Mouse (Mus musculus) fibroblast of lung, adult 2 months (primary cell): ENCODE results near the gene Tcf12.

ENCODE experiments used
- DNase-seq: peaks from one replicate; pipeline ENCODE4 v3.0.0-alpha.2; 2011; ENCODE audit warnings: low read depth

The Tcf12 gene

DNA sequence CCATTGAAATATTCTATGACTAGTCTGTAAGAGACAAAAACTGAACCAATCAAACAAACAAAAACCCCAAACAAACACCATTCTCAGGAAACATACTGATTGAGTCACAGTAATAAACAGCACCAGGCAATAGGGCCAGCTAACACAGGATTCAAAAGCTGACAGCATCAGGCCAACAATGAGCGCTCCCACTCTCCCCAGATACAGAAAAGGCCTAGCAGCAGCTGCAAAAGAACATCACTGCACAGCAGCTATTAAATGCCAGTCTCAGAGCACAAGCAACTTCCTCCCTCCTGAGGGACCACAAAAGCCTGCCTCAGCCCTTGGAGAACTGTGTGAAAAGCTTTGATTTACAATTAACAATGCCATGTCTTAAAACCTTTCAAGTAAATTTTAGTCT is 214.3 kb downstream of the Tcf12 start:
- DNase-seq, result no peak

DNA sequence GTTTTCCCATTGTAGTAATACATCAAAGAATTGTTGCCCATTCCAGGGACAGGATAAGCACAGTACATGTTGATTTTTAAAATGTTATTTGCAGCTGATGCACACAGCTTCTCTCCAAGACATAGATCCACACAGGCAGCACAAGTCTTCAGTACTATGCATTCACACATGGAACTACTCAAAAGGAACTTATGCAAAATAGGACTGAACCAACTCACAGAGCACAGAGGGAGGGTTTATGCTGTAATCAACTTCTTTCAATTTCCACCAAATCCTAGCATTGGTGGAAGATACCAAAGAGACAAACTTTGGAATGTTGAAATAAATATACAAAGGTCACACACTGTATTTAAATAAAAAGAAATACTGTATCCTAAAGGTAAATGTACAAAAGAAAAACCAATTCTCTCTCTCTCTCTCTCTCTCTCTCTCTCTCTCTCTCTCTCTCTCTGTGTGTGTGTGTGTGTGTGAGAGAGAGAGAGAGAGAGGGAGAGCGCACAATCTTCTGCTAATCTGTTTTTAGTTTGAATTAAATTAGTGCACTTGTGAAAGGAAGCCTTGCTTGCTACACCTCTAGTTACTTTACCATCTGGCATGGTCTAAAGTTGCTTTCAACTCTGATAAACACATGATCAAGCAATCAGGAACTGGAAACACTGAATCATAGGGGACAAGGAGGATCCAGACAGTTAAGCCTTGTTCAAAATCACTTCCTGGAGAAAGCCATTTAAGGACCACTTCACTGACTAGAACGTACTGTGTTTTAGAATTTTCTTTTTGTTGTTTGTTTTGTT is 215.5 kb downstream of the Tcf12 start:
- peak; percentile 58 for DNase-seq

DNA sequence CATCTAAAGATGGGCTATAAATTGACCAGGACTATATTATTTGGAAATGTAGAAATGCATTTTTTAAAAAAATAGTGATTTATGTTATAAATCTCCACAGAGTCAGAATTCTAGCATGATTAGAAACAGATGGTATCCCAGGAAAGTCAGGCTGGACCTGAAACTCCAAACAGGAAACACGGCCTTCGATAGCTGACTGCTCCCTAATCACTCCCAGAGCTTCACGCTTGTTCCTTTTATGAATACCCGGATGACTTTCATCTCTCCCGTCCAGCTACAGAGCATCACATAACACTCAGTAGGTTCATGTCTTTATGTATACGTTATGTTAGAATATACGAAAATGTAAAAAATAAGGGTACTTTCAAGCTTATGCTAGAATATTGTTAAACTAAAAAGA is 216.4 kb downstream of the Tcf12 start:
- no peak for DNase-seq

DNA sequence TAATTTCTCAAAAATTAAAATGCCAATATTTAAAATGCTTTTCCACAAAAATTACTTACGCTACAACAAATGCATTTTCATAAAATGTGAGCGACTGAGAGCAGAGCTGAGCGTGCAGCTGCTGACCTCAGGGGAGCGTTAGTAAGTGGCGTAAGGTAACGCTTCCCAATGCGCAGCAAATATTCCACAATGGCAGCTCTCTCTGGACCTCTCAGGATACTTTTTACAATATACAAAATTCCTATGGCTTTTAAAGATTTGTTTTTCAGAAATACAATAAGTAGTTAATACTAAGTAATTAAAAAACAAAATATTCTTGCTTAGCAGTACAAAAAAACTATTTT is 216.8 kb downstream of the Tcf12 start:
- DNase-seq, result no peak

DNA sequence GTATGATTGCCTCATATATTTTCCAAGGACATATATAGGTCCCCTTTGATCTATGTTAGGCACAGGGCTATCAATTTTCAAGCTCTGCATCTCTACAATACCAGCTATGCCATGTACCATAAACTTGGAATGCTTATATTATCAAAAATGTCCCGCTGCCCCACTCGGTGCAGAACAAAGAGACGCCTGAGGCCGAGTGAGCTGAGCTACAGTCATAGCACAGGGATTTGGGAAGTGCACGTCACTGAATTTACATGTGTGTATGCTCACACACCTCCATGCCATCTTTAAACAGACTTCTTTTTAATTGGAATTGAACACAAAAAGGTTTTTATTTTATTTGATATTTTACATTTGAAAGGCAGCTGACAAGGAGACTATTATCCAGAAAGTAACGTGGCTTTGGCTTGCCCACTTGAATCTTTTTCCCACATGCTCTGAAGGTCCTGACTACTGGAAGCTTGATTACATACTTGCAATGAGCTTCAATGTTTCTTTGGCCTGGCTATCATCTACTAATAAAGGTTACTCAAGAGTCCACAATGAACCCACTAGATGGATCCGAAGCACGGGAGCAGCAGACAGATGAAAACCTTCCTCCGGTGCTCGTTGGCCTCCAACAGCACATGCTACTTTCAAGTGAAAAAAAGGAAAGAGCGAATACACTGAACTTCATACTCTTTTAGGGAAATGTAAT is 217.3 kb downstream of the Tcf12 start:
- no peak for DNase-seq

DNA sequence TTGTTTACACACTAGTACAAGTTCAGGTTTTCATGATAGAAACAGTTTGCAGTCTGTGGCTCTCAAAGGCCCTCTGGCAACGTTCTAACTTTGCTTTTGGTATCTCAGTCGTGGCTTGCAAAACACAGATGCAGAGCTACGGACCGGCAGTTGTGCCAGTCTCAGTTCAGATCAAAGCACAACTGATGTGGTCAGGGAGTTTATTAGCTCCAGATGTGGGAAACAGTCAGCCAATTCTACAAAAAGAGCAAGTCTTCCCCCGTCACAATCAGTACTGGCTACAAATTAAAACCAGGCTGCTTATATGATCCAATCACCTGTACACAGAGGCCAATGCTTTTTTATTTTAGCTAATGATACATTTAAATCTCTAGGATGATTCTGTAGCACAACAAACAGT is 223.2 kb downstream of the Tcf12 start:
- DNase-seq, result peak; percentile 84

DNA sequence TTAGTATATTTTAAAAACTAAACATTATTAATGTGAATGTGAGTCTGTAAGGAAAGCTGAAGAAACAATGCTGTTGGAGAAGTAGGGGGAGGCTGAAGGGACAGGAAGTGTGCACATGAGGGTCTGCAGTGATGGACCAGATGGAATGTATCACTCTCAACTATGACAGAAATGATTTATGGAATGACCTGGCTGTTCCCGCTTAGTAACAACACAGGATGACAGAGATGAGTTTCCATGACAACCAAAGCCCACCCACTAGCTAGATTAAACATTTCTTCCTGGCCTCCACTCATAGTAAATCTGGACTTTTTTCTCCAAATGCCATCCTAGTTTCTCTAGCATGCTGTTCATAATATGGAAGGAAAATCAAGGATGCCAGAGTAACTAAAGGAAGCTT is 231.0 kb downstream of the Tcf12 start:
- no peak for DNase-seq

DNA sequence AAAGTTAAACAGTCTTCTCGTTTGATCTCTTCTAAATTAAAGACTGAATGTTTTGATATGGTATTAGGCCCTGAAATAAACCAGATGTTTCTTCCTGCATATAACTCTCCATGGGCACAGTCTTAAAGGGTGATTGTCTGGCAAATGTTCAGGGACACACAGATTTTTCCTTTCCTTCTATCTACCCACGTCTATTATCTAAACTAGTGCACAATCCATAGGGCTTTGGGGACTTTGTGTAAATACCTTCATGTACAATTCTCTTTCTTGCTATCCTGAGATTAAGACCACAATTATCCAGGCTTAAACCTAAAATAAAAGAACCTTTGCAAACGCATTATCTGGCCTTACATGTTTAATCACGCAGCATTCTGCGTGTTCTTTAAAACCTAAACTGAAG is 231.7 kb downstream of the Tcf12 start:
- DNase-seq, result no peak

DNA sequence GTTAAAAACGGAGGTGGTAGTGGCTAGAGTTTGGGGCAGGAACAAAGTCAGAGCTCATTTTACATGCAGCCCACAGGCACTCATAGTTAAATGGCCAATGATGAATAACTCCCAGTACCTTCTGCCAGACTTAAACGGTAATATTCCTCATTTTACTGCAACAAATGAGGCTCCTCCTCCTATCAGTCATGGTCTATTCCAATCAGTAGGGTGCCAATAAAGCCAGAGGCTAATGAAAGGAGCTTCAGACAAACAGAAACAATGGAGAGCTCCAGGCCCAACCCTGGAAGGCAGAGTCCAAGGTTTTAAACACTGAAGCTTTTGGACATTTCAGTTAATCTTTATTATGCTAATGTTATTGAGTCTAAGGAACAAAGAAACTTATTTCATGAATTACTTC is 232.3 kb downstream of the Tcf12 start:
- DNase-seq, result no peak

DNA sequence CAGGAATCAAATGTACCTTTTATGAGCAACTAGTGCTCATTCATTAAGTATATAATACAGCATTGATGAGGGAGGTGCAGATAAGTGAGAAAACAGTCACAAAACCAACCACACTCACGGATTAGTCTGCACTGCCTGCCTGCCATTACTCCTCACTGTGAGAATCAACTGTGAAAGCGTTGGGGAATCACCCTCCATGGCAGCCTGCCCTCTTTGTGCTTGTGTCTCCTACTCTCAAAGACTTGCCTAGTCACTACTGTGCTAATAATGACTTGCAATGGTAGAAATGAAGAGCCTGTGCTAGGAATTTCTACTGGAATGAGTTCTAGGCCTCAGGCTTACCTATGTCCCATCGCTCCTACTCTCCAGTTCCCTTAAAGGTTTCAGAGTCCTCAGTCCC is 233.8 kb downstream of the Tcf12 start:
- DNase-seq, result no peak

DNA sequence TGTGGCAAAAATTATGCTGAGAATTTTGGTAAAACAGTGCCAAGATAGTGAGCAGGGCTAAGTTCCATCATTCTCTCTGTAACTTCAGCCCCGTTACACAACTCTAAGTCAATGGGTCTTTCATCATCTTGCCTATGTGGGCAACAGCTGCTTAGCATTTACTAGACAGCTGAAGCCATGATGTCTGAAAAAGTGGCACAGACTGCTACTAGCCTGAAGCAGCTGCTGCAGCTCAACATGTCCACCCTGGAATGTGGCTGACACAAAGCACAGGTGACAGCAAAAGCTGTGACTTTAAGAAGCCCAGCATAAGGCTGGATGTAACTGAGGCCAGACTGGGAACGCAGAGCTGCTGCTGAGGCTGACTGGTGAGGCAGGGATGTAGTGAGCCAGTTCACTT is 236.9 kb downstream of the Tcf12 start:
- DNase-seq, result peak; percentile 62

DNA sequence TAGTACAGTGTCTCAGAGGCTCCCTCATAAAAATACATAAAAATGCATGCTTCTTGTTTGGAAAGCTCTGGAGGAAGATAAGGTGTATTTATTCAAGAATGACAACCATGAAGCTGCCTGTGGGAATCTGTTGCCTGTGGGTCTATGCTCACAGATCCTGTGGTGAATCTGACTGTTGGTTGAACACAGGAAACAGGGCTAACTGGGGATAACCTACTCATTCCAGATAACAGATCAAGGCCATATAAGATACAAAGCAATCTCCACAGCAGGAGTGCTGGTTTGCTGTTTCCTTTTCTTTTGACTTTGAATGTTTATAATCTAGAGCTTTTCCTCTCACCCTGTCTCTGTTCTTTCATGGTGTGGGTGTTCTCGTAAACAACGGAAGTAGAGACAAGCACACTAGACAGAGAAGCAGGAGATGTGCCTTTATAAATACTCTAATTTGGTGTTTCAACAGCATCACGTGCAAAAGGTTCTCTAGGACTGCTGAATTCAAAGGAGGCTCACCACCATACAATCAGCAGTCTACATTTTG is 237.6 kb downstream of the Tcf12 start:
- DNase-seq, result no peak

DNA sequence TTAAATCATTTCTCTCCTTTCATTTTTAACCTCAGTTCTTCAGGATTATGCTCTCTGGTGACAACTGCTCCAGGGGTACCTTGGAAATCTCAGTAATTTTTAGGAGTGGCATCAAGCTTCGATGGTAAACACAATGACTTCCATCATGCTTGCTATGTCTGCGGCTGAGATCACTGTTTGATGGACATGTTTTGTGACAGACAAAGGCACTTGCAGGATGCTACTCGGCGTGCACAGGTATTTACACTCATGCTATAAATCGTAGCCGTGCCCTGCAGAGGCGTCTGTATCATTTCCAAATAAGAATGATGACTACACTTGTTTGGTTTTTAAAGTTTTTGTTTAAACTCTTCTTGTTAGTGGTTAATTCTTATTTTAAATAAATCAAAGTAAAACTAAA is 248.3 kb downstream of the Tcf12 start:
- DNase-seq, result no peak

DNA sequence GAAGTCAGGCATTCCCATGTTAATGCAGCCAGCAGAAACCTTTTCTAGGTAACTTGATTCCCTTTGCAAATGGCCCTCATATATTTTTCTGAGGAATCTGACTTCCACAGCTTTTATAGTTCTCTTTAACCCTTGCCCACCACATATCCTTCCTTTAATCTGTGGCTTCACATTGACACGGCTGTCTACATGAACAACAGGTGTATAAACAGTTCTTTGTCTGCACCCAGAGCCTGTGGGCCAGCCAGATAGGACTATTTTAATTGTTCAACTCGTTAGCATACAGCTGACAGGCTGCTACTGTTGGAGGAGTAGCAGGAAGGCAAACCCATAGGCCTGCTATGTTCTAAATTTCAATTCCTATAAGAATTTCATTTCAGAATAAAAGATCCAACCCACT is 250.0 kb downstream of the Tcf12 start:
- DNase-seq, result no peak

DNA sequence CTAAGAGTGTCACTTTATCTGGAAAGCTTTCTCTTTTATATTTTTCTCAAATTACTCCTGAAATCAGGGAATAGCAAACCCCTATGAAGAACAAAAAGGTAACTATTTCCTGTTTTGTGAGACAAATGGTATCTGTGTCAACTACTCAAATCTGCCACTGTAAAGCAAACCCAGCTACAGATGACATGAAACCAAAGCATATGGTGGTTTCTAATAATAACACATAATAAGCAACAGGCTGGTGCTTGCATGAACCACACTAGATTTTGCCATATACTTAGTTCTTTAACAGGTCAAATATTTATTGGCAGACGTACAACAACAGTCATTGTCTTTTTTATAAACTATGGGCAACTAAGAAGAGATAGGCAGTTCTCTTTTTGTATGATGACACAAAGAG is 253.7 kb downstream of the Tcf12 start:
- DNase-seq, result no peak

DNA sequence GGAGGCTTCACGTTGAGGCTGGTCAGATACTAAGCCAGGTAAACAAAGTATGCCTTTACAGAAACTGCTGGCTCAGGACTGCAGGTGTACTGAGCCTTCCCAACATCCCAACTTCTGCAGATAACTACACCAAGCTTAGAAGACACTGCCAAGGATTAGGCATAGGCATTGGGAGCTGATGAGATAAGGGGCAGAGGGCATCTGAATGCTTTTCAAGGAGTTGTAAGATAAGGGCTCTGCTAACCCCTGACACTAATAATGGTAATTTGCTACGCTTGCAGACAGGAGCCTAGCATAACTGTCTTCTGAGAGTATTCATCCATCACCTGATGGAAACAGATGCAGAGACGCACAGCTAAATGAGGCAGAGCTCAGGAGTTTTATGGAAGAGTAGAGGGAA is 257.8 kb downstream of the Tcf12 start:
- DNase-seq, result no peak

DNA sequence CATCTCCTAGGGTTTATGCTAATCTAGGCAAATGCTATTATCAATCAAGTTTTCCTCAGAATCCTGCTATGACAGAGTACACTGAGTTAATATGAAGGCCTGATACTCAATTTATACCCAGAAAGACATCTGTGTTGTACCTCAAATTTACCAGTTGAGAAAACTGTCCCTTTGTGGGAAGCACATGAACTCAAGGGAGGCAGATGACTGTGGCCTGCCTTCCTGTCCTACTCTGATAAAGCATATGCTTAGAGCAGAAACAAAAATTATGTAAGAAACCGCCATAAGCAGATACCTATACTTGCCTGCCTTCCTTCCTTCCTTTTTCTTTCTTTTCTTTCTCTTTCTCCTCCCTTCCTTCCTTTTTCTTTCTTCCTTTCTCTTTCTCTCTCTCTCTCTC is 261.4 kb downstream of the Tcf12 start:
- DNase-seq, result no peak

DNA sequence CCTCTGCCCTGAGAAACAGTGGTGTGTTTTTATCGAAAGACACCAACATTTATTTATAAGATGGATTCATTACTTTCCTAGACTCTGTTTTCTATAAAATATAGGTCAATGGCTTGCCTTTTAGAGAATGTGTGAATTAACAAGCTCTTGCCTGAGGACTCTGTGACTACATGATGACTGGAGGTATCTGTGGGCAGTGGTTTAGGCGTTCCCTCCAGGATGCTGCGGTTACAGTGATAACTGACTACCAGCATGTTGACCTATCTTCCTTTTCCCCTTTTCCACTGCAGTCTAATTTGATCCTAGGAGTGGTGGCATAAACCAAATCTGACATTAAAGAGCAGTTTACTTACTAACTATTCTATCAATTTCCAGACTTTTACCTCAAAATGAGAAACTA is 263.3 kb downstream of the Tcf12 start:
- DNase-seq, result no peak

DNA sequence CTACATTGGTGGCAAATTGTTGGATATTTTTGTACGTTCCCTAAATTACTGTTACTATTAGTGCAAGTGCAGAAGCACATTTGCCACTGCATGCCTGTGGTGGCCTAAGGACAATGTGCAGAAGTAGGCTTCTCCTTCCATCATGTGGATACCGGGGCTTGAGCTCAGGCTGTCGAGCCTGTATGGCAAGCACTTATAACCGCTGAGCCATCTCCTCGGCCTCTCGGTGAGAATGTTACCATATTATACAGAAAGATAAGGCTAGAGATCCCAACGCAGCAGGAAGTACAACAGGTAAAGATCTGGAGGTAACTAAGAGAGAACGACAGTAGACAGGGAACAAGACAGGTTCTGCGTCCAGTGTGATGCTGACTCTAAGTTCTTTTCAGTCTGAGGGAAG is 263.8 kb downstream of the Tcf12 start:
- no peak for DNase-seq

DNA sequence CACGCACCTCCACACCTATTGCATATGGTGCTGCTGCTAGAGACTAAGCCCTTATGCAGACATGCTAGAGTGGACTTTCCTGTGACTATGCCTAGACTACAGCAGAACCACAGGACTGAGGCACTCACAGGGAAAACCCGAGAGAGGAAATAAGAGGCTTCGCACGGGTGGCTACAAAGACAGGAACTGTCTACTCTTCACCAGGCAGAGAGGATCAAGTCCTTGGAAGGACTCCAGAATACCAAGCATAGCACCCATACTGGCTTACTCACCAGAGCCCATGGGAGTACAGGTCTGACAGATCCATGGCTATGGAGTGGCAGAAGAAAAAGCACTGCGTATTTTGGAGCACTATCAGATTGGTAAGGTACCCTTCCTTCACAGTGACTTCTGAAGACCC is 269.8 kb downstream of the Tcf12 start:
- no peak for DNase-seq

DNA sequence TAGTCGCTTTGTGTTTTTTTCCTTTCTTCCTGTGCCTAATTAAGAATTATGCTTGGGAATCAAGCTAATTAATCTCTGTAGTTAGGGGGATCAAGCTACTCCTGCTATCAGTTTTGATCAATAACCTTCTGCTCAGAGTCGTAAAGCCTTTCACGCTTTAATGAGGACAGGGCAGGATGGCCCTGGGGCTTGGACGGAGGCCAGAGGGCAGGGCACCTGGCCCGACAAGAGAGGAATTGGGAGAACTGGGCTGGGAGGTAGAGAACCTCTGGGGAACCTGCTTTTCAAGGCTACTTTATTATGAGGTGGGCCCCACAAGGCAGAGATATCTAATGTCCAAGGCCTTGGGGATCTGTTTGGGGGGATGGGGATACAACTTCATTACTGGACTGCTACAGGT is 274.3 kb downstream of the Tcf12 start:
- DNase-seq, result no peak

DNA sequence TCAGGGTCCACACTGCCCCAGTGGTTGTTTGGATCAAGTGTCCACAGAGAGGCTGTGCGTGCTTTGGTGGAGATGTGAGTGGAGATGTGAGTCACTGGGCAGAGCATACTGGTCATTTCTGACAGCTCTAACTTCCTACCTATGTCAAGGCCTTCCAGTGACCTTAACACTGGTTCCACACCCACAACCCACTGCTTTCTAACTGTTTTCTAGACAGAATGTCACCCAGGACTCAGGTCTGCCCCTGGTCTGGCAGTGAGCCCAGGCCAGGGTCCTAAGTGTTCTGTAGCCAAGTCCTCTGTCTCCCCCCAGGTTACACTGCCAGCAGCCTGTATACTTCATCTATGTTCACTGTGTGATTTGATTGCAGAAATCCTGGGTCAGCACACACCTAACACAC is 275.3 kb downstream of the Tcf12 start:
- no peak for DNase-seq

DNA sequence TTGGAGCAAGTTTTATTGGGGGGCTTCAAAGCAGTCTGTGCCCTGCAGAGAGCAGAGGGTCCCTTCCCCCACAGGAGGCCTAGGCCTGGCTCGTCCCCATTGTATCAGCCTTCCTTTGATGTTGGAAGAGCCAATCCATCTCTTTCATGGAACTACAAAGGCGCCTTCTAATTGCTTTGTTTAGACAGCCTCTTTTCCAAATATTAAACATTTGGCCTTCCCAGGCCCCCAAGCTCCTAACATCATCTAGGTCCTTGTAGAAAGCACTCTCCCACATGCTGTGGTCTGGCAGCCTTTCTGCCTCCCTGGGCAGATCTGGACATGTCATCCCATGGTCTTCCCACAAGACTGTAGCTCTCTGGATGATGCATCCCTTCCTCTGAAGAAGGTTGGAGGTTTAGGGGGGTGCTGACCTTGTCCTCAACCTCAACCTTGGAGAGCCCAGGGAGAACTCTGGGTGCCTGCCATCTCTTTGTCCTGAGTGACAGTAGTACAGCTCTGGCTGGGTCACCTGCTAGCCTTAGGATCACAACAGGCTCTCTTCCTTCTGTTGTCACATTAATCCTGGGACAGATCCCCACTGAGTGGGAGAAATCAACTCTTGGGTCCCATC is 276.4 kb downstream of the Tcf12 start:
- DNase-seq, result no peak
